ENCODE assay signal across 19 mouse cellular contexts in genomic region chr1:172327206-172328001, GRCm38 (mm10). TPM values are rescaled to one million over a fixed set of nuclear protein-coding genes. Genes with fewer than 3 reads are reported as not detected.
A peak's percentile ranks its signal among the peaks of the same experiment; 100 is the strongest.
DNase-seq lines count a peak whose midpoint lies in the region; ATAC-seq lines count a peak whose summit lies in the region.
"Had no signal": no experiment of that assay in that cellular context is flagged by ENCODE, and none has a peak within 500 bp of the region (broad histone marks: within the 10 kb centered on the region; RNA-seq: fewer than 3 reads in every experiment).

No protein-coding gene starts in this region.

- ATAC-seq in cerebellum, adult (ENCODE audit: insufficient number of reproducible peaks, low FRiP score, low TSS enrichment): no peak
- ATAC-seq: activated CD4-positive, CD25-positive, alpha-beta regulatory T cell, adult 4 months; forebrain, embryonic 16.5 days; liver, postnatal 0 days had no signal

- intact Hi-C loops in left cerebral cortex, postnatal 25 days (cut with DNase I): loop anchor here (5.0 kb wide), 1 partner anchor 35 kb away; no protein-coding TSS in a partner anchor

- peak; percentile 62 for DNase-seq in cerebellum, adult 9-10 months
- DNase-seq in left cerebral cortex, postnatal 25 days (ENCODE audit: low spot score in 2 of 2): peak; percentile 53 to 91
- no peak for DNase-seq in left cerebral cortex, adult 11 months (ENCODE audit: low spot score)
- DNase-seq in right cerebral cortex, postnatal 10 days (ENCODE audit: low spot score in 2 of 2): peak; percentile 32 to 57
- no peak for DNase-seq in right cerebral cortex, postnatal 4 days
- DNase-seq in urinary bladder, postnatal 14 days (ENCODE audit: low spot score): no peak
- DNase-seq: adrenal gland, postnatal 10 days; kidney, adult 18-20 months; kidney, postnatal 14 days; liver, postnatal 0 days; lung, postnatal 10 days; thymus, postnatal 14 days had no signal

RNA-seq across cellular contexts. Expression of gene Kcnj9, which starts 1.7 kb away (rescaled TPM):
- 100 to 1,000 TPM; 126 to 139 TPM for total RNA-seq in left cerebral cortex, postnatal 25 days (2021)
- total RNA-seq: G1E; gastrocnemius, postnatal 4 days; megakaryocyte progenitor cell, adult 5-6 weeks; monocyte, adult 5-6 weeks had no signal

RNA-seq across cellular contexts. Expression of gene Kcnj10, which starts 13.6 kb away (rescaled TPM):
- total RNA-seq in left cerebral cortex, postnatal 25 days (2021): 10 to 100 TPM; 85.4 to 99.8 TPM
- total RNA-seq: monocyte, adult 5-6 weeks had no signal

RNA-seq across cellular contexts. Expression of gene Atp1a2, which starts 29.5 kb away (rescaled TPM):
- 100 to 1,000 TPM; 610 to 694 TPM for total RNA-seq in left cerebral cortex, postnatal 25 days (2021)
- total RNA-seq: megakaryocyte progenitor cell, adult 5-6 weeks; monocyte, adult 5-6 weeks had no signal

RNA-seq across cellular contexts. Expression of gene Pigm, which starts 48.9 kb away (rescaled TPM):
- 1 to 10 TPM; 8.9 to 9.2 TPM for total RNA-seq in left cerebral cortex, postnatal 25 days (2021)

Comparison
In these comparisons a context has a peak if more than half of its experiments do, and no peak if none do; other contexts are left out.
1. DNase-seq: peak in cerebellum, adult 9-10 months (single experiment), left cerebral cortex, postnatal 25 days (2 of 2) and right cerebral cortex, postnatal 10 days (2 of 2); none in left cerebral cortex, adult 11 months (single experiment), right cerebral cortex, postnatal 4 days (single experiment) and urinary bladder, postnatal 14 days (single experiment).